Mouse (Mus musculus): Measurements from ENCODE around the gene Ints14. TPM values are rescaled to one million over a fixed set of nuclear protein-coding genes. Genes with fewer than 3 reads are reported as not detected.

The Ints14 gene
- polyA plus RNA-seq, 1 experiment from 2014 or later, result 57.4 TPM

GRCm38 (mm10) chr9:65019146-65019545 is 58.4 kb downstream of the Ints14 start:
- H3K27me3 ChIP-seq (replicated peaks; ENCODE audit: control insufficient read depth, insufficient read depth, low read length), result no peaks in the 10 kb centered on the region
- no peak overlapping the region for H3K9ac ChIP-seq (ENCODE audit: low read length)
- H3K27ac ChIP-seq (ENCODE audit: low read depth), result no peak overlapping the region
- ATAC-seq (replicated peaks; ENCODE audit: low FRiP score, low TSS enrichment, low read depth) (no peak), DNase-seq (ENCODE audit: low spot score) (no peak)
- H3K4me3 ChIP-seq (ENCODE audit: low read depth, low read length), result no peak overlapping the region
- H3K4me2 ChIP-seq (ENCODE audit: low read length), result 0 out of 2 replicates have a peak overlapping the region, but pooled peaks have one; percentile 4
- WGBS, result 38% methylated on average over 3 of the region's 3 CpGs
- no peaks in the 10 kb centered on the region for H3K36me3 ChIP-seq (ENCODE audit: control insufficient read depth, insufficient read depth, low read length)
- peaks cover 32% of the 10 kb centered on the region for H3K4me1 ChIP-seq (replicated peaks; ENCODE audit: control insufficient read depth, insufficient read depth, low read length)
- no peaks in the 10 kb centered on the region for H3K9me3 ChIP-seq (ENCODE audit: control insufficient read depth, low read length)

- H3K4me1 ChIP-seq (replicated peaks; ENCODE audit: control insufficient read depth, insufficient read depth, low read length), result peaks cover 32% of the 10 kb centered on the region
- no peaks in the 10 kb centered on the region for H3K9me3 ChIP-seq (ENCODE audit: control insufficient read depth, low read length)
- no peak overlapping the region for H3K9ac ChIP-seq (ENCODE audit: low read length)
- H3K27ac ChIP-seq (ENCODE audit: low read depth), result no peak overlapping the region
- ATAC-seq (replicated peaks; ENCODE audit: low FRiP score, low TSS enrichment, low read depth) (no peak), DNase-seq (ENCODE audit: low spot score) (no peak)
- H3K36me3 ChIP-seq (ENCODE audit: control insufficient read depth, insufficient read depth, low read length), result no peaks in the 10 kb centered on the region
- H3K27me3 ChIP-seq (replicated peaks; ENCODE audit: control insufficient read depth, insufficient read depth, low read length), result no peaks in the 10 kb centered on the region
- peak overlapping the region; percentile 64 for H3K4me2 ChIP-seq (ENCODE audit: low read length)
- 70% methylated on average over 4 of the region's 4 CpGs for WGBS
- H3K4me3 ChIP-seq (ENCODE audit: low read depth, low read length), result peak overlapping the region; percentile 99
Observed at GRCm38 (mm10) chr9:65020128-65020527, 59.4 kb downstream of the Ints14 start.

GRCm38 (mm10) chr9:65020991-65021886 is 60.5 kb downstream of the Ints14 start, which contains the start of gene Hacd3:
Hacd3 (minus strand) TSS chr9:65021693.
- no peaks in the 10 kb centered on the region for H3K27me3 ChIP-seq (replicated peaks; ENCODE audit: control insufficient read depth, insufficient read depth, low read length)
- peak within 1 kb of the TSS; percentile 89 for H3K9ac ChIP-seq (ENCODE audit: low read length)
- WGBS, result under 1% methylated on average over 80 of the region's 81 CpGs
- H3K36me3 ChIP-seq (ENCODE audit: control insufficient read depth, insufficient read depth, low read length), result no peaks in the 10 kb centered on the region
- H3K27ac ChIP-seq (ENCODE audit: low read depth), result peak within 1 kb of the TSS; percentile 84
- H3K4me1 ChIP-seq (replicated peaks; ENCODE audit: control insufficient read depth, insufficient read depth, low read length), result peaks cover 32% of the 10 kb centered on the region
- peak; percentile 94 for DNase-seq (ENCODE audit: low spot score)
- peak within 1 kb of the TSS; percentile 64 for H3K4me2 ChIP-seq (ENCODE audit: low read length)
- ATAC-seq (replicated peaks; ENCODE audit: low FRiP score, low TSS enrichment, low read depth), result peak; percentile 92
- H3K4me3 ChIP-seq (ENCODE audit: low read depth, low read length), result peak within 1 kb of the TSS; percentile 99
- no peaks in the 10 kb centered on the region for H3K9me3 ChIP-seq (ENCODE audit: control insufficient read depth, low read length)

GRCm38 (mm10) chr9:65021887-65022579 is 61.3 kb downstream of the Ints14 start:
- peak overlapping the region; percentile 84 for H3K27ac ChIP-seq (ENCODE audit: low read depth)
- WGBS, result 20% methylated on average over 9 of the region's 9 CpGs
- H3K4me3 ChIP-seq (ENCODE audit: low read depth, low read length), result peak overlapping the region; percentile 99
- ATAC-seq (replicated peaks; ENCODE audit: low FRiP score, low TSS enrichment, low read depth), result peak; percentile 33; the same call in 1 of the 2 replicates
- peak overlapping the region; percentile 89 for H3K9ac ChIP-seq (ENCODE audit: low read length)
- no peaks in the 10 kb centered on the region for H3K36me3 ChIP-seq (ENCODE audit: control insufficient read depth, insufficient read depth, low read length)
- H3K9me3 ChIP-seq (ENCODE audit: control insufficient read depth, low read length), result no peaks in the 10 kb centered on the region
- H3K4me2 ChIP-seq (ENCODE audit: low read length), result peak overlapping the region; percentile 64
- no peaks in the 10 kb centered on the region for H3K27me3 ChIP-seq (replicated peaks; ENCODE audit: control insufficient read depth, insufficient read depth, low read length)
- peaks cover 32% of the 10 kb centered on the region for H3K4me1 ChIP-seq (replicated peaks; ENCODE audit: control insufficient read depth, insufficient read depth, low read length)
- no peak for DNase-seq (ENCODE audit: low spot score)

- H3K27me3 ChIP-seq (replicated peaks; ENCODE audit: control insufficient read depth, insufficient read depth, low read length), result no peaks in the 10 kb centered on the region
- DNase-seq (ENCODE audit: low spot score) (no peak), ATAC-seq (replicated peaks; ENCODE audit: low FRiP score, low TSS enrichment, low read depth) (no peak; the same call in 1 of the 2 replicates)
- H3K4me3 ChIP-seq (ENCODE audit: low read depth, low read length), result no peak overlapping the region
- no peaks in the 10 kb centered on the region for H3K9me3 ChIP-seq (ENCODE audit: control insufficient read depth, low read length)
- no peak overlapping the region for H3K27ac ChIP-seq (ENCODE audit: low read depth)
- H3K4me2 ChIP-seq (ENCODE audit: low read length), result no peak overlapping the region
- no peak overlapping the region; the same call in 1 of the 2 replicates for H3K9ac ChIP-seq (ENCODE audit: low read length)
- H3K4me1 ChIP-seq (replicated peaks; ENCODE audit: control insufficient read depth, insufficient read depth, low read length), result peaks cover 32% of the 10 kb centered on the region
- WGBS, result 67% methylated on average over 4 of the region's 4 CpGs
- no peaks in the 10 kb centered on the region for H3K36me3 ChIP-seq (ENCODE audit: control insufficient read depth, insufficient read depth, low read length)
Observed at GRCm38 (mm10) chr9:65022580-65023135, 62.0 kb downstream of the Ints14 start.

GRCm38 (mm10) chr9:65023447-65023846 is 62.7 kb downstream of the Ints14 start:
- no peaks in the 10 kb centered on the region for H3K9me3 ChIP-seq (ENCODE audit: control insufficient read depth, low read length)
- H3K36me3 ChIP-seq (ENCODE audit: control insufficient read depth, insufficient read depth, low read length), result no peaks in the 10 kb centered on the region
- H3K4me1 ChIP-seq (replicated peaks; ENCODE audit: control insufficient read depth, insufficient read depth, low read length), result peaks cover 31% of the 10 kb centered on the region
- H3K27me3 ChIP-seq (replicated peaks; ENCODE audit: control insufficient read depth, insufficient read depth, low read length), result no peaks in the 10 kb centered on the region
- ATAC-seq (replicated peaks; ENCODE audit: low FRiP score, low TSS enrichment, low read depth), result no peak
- no peak for DNase-seq (ENCODE audit: low spot score)
- no peak overlapping the region for H3K4me2 ChIP-seq (ENCODE audit: low read length)
- no peak overlapping the region for H3K9ac ChIP-seq (ENCODE audit: low read length)
- H3K27ac ChIP-seq (ENCODE audit: low read depth), result no peak overlapping the region
- 85% methylated on average over 3 of the region's 3 CpGs for WGBS
- H3K4me3 ChIP-seq (ENCODE audit: low read depth, low read length), result no peak overlapping the region

- H3K9ac ChIP-seq (ENCODE audit: low read length), result no peak overlapping the region
- no peak overlapping the region for H3K4me3 ChIP-seq (ENCODE audit: low read depth, low read length)
- ATAC-seq (replicated peaks; ENCODE audit: low FRiP score, low TSS enrichment, low read depth), result no peak
- no peaks in the 10 kb centered on the region for H3K36me3 ChIP-seq (ENCODE audit: control insufficient read depth, insufficient read depth, low read length)
- H3K27ac ChIP-seq (ENCODE audit: low read depth), result no peak overlapping the region
- H3K4me1 ChIP-seq (replicated peaks; ENCODE audit: control insufficient read depth, insufficient read depth, low read length), result peaks cover 5% of the 10 kb centered on the region
- WGBS, result 86% methylated on average over 7 of the region's 7 CpGs
- no peaks in the 10 kb centered on the region for H3K27me3 ChIP-seq (replicated peaks; ENCODE audit: control insufficient read depth, insufficient read depth, low read length)
- H3K4me2 ChIP-seq (ENCODE audit: low read length), result no peak overlapping the region
- DNase-seq (ENCODE audit: low spot score), result no peak
- no peaks in the 10 kb centered on the region for H3K9me3 ChIP-seq (ENCODE audit: control insufficient read depth, low read length)
Observed at GRCm38 (mm10) chr9:65027241-65027640, 66.5 kb downstream of the Ints14 start.

- DNase-seq (ENCODE audit: low spot score), result no peak
- no peak overlapping the region for H3K27ac ChIP-seq (ENCODE audit: low read depth)
- no peaks in the 10 kb centered on the region for H3K9me3 ChIP-seq (ENCODE audit: control insufficient read depth, low read length)
- 91% methylated on average over 5 of the region's 5 CpGs for WGBS
- H3K36me3 ChIP-seq (ENCODE audit: control insufficient read depth, insufficient read depth, low read length), result no peaks in the 10 kb centered on the region
- no peak overlapping the region for H3K4me2 ChIP-seq (ENCODE audit: low read length)
- no peak for ATAC-seq (replicated peaks; ENCODE audit: low FRiP score, low TSS enrichment, low read depth)
- peaks cover 4% of the 10 kb centered on the region for H3K4me1 ChIP-seq (replicated peaks; ENCODE audit: control insufficient read depth, insufficient read depth, low read length)
- no peaks in the 10 kb centered on the region for H3K27me3 ChIP-seq (replicated peaks; ENCODE audit: control insufficient read depth, insufficient read depth, low read length)
- H3K9ac ChIP-seq (ENCODE audit: low read length), result no peak overlapping the region
- no peak overlapping the region for H3K4me3 ChIP-seq (ENCODE audit: low read depth, low read length)
Observed at GRCm38 (mm10) chr9:65028313-65028712, 67.6 kb downstream of the Ints14 start.

All from intestine, embryonic 14.5 days (tissue).